Mouse (Mus musculus) intestine, postnatal 0 days (tissue): ENCODE results near the gene Olfr480. TPM values are rescaled to one million over a fixed set of nuclear protein-coding genes. Genes with fewer than 3 reads are reported as not detected.

Experiments
- ATAC-seq: fragments of 200-750 bp; cut with Nextera tagmentation; 2 replicates; pipeline ENCODE4 v1.8.0; 2017; ENCODE audit warnings: mild to moderate bottlenecking, moderate TSS enrichment, moderate library complexity
- H3K27ac ChIP-seq: fragments of 300-500 bp; sonication (generic); 2 replicates; pipeline ENCODE4 v1.5.1; 2014; ENCODE audit warnings: mild to moderate bottlenecking, low read depth, low read length, moderate library complexity
- H3K27me3 ChIP-seq: fragments of 300-500 bp; sonication (generic); replicated peaks from 2 replicates; pipeline ENCODE4 v1.6.1; 2014; ENCODE audit warnings: low read length, mixed read lengths; ENCODE audit not compliant: control insufficient read depth, insufficient read depth
- H3K36me3 ChIP-seq: fragments of 300-500 bp; sonication (generic); 2 replicates; pipeline ENCODE4 v1.6.1; 2014; ENCODE audit warnings: mild to moderate bottlenecking, moderate library complexity; ENCODE audit not compliant: control insufficient read depth, insufficient read depth
- H3K4me1 ChIP-seq: fragments of 300-500 bp; sonication (generic); replicated peaks from 2 replicates; pipeline ENCODE4 v1.6.1; 2014; ENCODE audit warnings: antibody characterized with exemption, low read length, mixed read lengths; ENCODE audit not compliant: control insufficient read depth, insufficient read depth
- H3K4me2 ChIP-seq: fragments of 300-500 bp; sonication (generic); replicated peaks from 2 replicates; pipeline ENCODE4 v1.6.1; 2014; ENCODE audit warnings: low read depth, mild to moderate bottlenecking, moderate library complexity
- H3K4me3 ChIP-seq: fragments of 300-500 bp; sonication (generic); 2 replicates; pipeline ENCODE4 v1.5.1; 2014; ENCODE audit warnings: low read depth, low read length
- H3K9ac ChIP-seq: fragments of 300-500 bp; sonication (generic); 2 replicates; pipeline ENCODE4 v1.6.1; 2014; ENCODE audit warnings: mild to moderate bottlenecking, low read depth, low read length
- H3K9me3 ChIP-seq: fragments of 300-500 bp; sonication (generic); 2 replicates; pipeline ENCODE4 v1.6.1; 2016; ENCODE audit warnings: mixed run types; ENCODE audit not compliant: control insufficient read depth
- CTCF ChIP-seq: sonication (generic); IDR thresholded peaks from 2 replicates; pipeline ENCODE4 v1.5.1; 2016; ENCODE audit warnings: low read depth, mild to moderate bottlenecking, control low read depth, antibody characterized with exemption, moderate library complexity
- WGBS: fragments of 180-500 bp; shearing (Covaris S2); extraction: QIAGEN DNeasy Blood & Tissue Kit; methylation state at CpG from one replicate; pipeline ENCODE4 v1.1.7; 2014; 5-methylcytosine and 5-hydroxymethylcytosine counted together
- polyA plus RNA-seq: library from polyadenylated mRNA; unstranded; fragments of >200 nt; fragmentation: Nextera tagmentation; extraction: Ambion mirVana; gene quantifications from 2 replicates; pipeline ENCODE4 v1.2.1, GENCODE M21; 2015

Gene Olfr480
- polyA plus RNA-seq, result not detected in 2 replicates

DNA sequence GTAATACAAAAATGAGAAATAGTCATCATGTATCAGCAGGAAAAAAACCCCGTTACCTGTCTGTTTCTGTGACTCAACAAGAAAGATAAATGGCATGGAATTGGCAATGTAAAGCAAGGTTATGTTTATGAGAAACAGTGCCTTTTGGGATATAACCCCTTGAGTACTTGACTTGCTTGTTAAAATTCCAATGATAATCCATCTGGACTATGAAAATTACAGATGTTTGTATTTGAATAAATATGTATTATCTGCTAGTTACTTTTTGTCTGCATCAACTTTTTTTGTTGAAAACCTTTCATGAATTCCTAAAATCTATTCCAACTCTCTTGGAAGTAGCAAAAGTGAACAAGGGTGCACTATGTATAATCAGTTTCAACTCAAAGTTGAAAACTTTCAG lies at the start of gene Olfr480:
TSS of gene Olfr480 (minus strand) at position 101 of the 400 bp plus-strand sequence.
- H3K27ac ChIP-seq, result no peak within 1 kb of the TSS
- TF ChIP-seq CTCF, result no peak
- H3K4me3 ChIP-seq, result no peak within 1 kb of the TSS
- H3K36me3 ChIP-seq, result no peaks in the 10 kb centered on the region
- H3K27me3 ChIP-seq, result no peaks in the 10 kb centered on the region
- H3K4me1 ChIP-seq, result no peaks in the 10 kb centered on the region
- no peak within 1 kb of the TSS for H3K9ac ChIP-seq
- WGBS, result 76% methylated on average over 1 of the region's 1 CpGs
- no peaks in the 10 kb centered on the region for H3K9me3 ChIP-seq
- no peak for ATAC-seq
- no peak within 1 kb of the TSS for H3K4me2 ChIP-seq

DNA sequence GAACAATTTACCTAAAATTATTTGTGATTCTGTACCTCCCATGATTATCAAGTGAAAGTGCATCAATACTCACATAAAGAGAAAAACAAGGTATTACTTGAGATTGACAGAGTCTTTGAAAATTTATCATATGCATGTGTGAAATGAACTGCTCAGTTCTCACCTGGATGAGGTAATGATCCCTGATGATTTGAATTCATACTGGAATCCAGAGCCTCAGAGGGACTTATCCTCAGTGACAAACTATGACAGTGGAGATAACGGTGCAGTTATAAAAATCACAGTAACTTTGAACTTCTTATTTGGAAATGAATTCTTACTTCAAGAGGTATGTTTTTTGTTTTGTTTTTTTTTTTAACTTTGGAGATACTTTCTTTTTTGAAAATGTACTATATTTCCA lies 33.4 kb upstream of the Olfr480 start, which contains the start of gene Olfr483:
TSS of gene Olfr483 (plus strand) at position 301 of the 400 bp plus-strand sequence.
- H3K4me3 ChIP-seq, result no peak within 1 kb of the TSS
- no peak within 1 kb of the TSS for H3K27ac ChIP-seq
- H3K9me3 ChIP-seq, result no peaks in the 10 kb centered on the region
- H3K36me3 ChIP-seq, result no peaks in the 10 kb centered on the region
- H3K4me2 ChIP-seq, result no peak within 1 kb of the TSS
- 82% methylated on average over 1 of the region's 1 CpGs for whole genome bisulfite sequencing
- no peak within 1 kb of the TSS for H3K9ac ChIP-seq
- TF ChIP-seq CTCF, result no peak
- no peaks in the 10 kb centered on the region for H3K4me1 ChIP-seq
- H3K27me3 ChIP-seq, result no peaks in the 10 kb centered on the region
- no peak for ATAC-seq

DNA sequence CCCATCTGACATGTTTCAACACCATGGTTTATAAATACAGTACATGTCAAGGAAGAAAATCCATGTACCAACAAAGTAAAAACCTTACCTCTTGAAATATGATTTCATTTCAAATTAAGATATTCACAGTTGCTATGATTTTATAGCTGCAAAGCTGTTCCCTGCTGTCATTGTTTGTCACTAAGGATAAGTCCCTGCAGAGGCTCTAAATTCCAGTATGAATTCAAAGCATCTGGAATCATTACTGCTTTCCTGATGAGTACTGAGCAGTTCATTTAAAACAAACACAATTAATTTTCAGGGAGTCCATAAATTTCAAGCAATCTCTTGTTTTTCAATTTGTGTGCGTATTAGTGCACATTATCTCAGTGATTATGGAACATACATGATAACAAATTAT lies 30.3 kb upstream of the Olfr480 start, which contains the start of gene Olfr482:
TSS of gene Olfr482 (minus strand) at position 101 of the 400 bp plus-strand sequence.
- ATAC-seq, result no peak
- WGBS, result 42% methylated on average over 1 of the region's 1 CpGs

DNA sequence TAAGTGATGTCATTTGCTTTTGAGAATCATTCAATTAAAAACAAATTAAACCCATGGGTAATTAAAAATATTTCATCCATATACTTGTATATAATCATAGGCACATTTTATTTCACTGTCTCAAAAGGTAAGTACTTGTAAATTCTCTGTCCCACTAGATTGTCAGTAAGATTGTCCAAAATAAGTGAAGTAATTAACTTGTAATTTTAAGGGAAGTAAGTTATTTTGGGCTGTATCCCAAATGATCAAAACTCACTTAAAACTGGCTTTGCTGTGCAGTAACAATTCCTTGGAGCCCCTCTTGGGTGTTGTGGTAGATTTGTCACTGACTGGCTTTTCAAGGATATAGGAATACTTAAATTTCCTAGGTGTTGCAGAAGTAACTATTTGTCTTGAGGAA lies 12.4 kb upstream of the Olfr480 start, which contains the start of gene Olfr481:
TSS of gene Olfr481 (plus strand) at position 301 of the 400 bp plus-strand sequence.
- no peaks in the 10 kb centered on the region for H3K4me1 ChIP-seq
- no peaks in the 10 kb centered on the region for H3K27me3 ChIP-seq
- no peaks in the 10 kb centered on the region for H3K36me3 ChIP-seq
- H3K4me2 ChIP-seq, result no peak within 1 kb of the TSS
- no peaks in the 10 kb centered on the region for H3K9me3 ChIP-seq
- TF ChIP-seq CTCF, result no peak
- ATAC-seq, result no peak
- no peak within 1 kb of the TSS for H3K9ac ChIP-seq
- H3K27ac ChIP-seq, result no peak within 1 kb of the TSS
- H3K4me3 ChIP-seq, result no peak within 1 kb of the TSS

More for the DNA sequence above, 30.3 kb upstream of the Olfr480 start, which contains the start of gene Olfr482:
- TF ChIP-seq CTCF, result no peak
- Histone ChIP-seq H3K4me2 (no peak within 1 kb of the TSS), H3K27me3 (no peaks in the 10 kb centered on the region), H3K36me3 (no peaks in the 10 kb centered on the region), H3K9ac (no peak within 1 kb of the TSS), H3K4me1 (no peaks in the 10 kb centered on the region), H3K27ac (no peak within 1 kb of the TSS), H3K4me3 (no peak within 1 kb of the TSS), H3K9me3 (no peaks in the 10 kb centered on the region)

DNA sequence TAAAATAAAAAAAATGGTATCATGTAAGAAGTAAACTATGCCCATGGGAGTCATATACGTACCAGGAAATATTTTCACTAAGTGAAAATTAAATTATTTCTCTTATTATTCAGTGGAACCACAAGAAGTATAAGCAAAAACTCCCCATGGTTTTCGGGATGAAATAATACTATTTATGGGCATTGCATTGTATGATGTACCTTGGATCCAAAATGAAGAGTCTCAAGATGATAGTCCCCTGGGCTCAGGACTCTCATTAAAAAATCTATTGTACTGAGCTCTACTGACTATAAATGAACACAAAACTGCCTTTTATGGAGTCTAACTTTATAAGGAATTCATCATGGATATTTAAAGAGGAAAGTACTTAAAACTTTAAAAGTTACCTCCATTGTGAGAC lies 16.8 kb downstream of the Olfr480 start, which contains the start of gene Olfr479:
TSS of gene Olfr479 (plus strand) at position 301 of the 400 bp plus-strand sequence.
- TF ChIP-seq CTCF, result no peak
- H3K27ac ChIP-seq, result no peak within 1 kb of the TSS
- H3K9ac ChIP-seq, result no peak within 1 kb of the TSS
- H3K4me3 ChIP-seq, result no peak within 1 kb of the TSS
- no peaks in the 10 kb centered on the region for H3K9me3 ChIP-seq
- no peaks in the 10 kb centered on the region for H3K36me3 ChIP-seq
- H3K27me3 ChIP-seq, result no peaks in the 10 kb centered on the region
- H3K4me1 ChIP-seq, result no peaks in the 10 kb centered on the region
- H3K4me2 ChIP-seq, result no peak within 1 kb of the TSS
- 82% methylated on average over 2 of the region's 2 CpGs for WGBS
- ATAC-seq, result no peak

DNA sequence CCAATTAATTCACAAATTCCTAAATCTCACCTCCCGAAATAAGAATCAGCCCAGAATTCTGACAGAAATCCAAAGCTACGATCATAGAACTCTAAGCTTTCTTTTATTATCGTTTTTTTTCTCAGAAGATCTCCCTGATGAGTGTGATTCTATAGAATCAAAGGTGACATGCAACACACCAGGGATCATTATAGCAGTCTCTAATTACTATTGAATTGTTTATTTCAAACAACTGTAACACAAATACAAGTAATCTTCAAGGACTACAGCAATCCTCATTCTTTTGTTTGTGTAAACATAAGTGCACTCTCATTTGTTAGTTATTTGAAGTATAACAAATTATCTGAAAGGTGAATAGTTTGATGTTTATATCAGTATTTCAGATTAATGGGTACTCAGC lies 33.3 kb downstream of the Olfr480 start, which contains the start of gene Olfr478:
TSS of gene Olfr478 (minus strand) at position 101 of the 400 bp plus-strand sequence.
- no peaks in the 10 kb centered on the region for H3K36me3 ChIP-seq
- ATAC-seq, result no peak
- no peak within 1 kb of the TSS for H3K27ac ChIP-seq
- no peak for TF ChIP-seq CTCF
- H3K27me3 ChIP-seq, result no peaks in the 10 kb centered on the region
- no peak within 1 kb of the TSS for H3K9ac ChIP-seq
- WGBS, result 79% methylated on average over 3 of the region's 3 CpGs
- no peak within 1 kb of the TSS for H3K4me2 ChIP-seq
- no peaks in the 10 kb centered on the region for H3K4me1 ChIP-seq
- no peaks in the 10 kb centered on the region for H3K9me3 ChIP-seq
- no peak within 1 kb of the TSS for H3K4me3 ChIP-seq

Other genes with a start within 250 kb of the Olfr480 start
- not detected in 2 replicates for gene Olfr469, start 241.8 kb downstream of the Olfr480 start, polyA plus RNA-seq
- gene Olfr470, start 219.9 kb downstream of the Olfr480 start, polyA plus RNA-seq, result not detected in 2 replicates
- gene Olfr472, start 169.4 kb downstream of the Olfr480 start, polyA plus RNA-seq, result not detected in 2 replicates
- gene Olfr473, start 136.9 kb downstream of the Olfr480 start, polyA plus RNA-seq, result not detected in 2 replicates
- gene Olfr474, start 112.7 kb downstream of the Olfr480 start, polyA plus RNA-seq, result not detected in 2 replicates
- not detected in 2 replicates for gene Olfr476, start 102.5 kb downstream of the Olfr480 start, polyA plus RNA-seq
- gene Olfr477, start 80.7 kb downstream of the Olfr480 start, polyA plus RNA-seq, result not detected in 2 replicates
- gene Olfr478, start 33.4 kb downstream of the Olfr480 start, polyA plus RNA-seq, result not detected in 2 replicates
- not detected in 2 replicates for gene Olfr479, start 16.7 kb downstream of the Olfr480 start, polyA plus RNA-seq
- not detected in 2 replicates for gene Olfr481, start 12.5 kb upstream of the Olfr480 start, polyA plus RNA-seq
- 0.08 and 0.10 TPM in 2 replicates for gene Olfr482, start 30.2 kb upstream of the Olfr480 start, polyA plus RNA-seq
- not detected in 2 replicates for gene Olfr483, start 33.5 kb upstream of the Olfr480 start, polyA plus RNA-seq
- gene Olfr484, start 60.1 kb upstream of the Olfr480 start, polyA plus RNA-seq, result not detected in 2 replicates
- not detected in 2 replicates for gene Olfr485, start 92.5 kb upstream of the Olfr480 start, polyA plus RNA-seq
- not detected in 2 replicates for gene Olfr486, start 105.4 kb upstream of the Olfr480 start, polyA plus RNA-seq
- not detected in 2 replicates for gene Olfr487, start 147.3 kb upstream of the Olfr480 start, polyA plus RNA-seq
- gene Olfr488, start 191.0 kb upstream of the Olfr480 start, polyA plus RNA-seq, result not detected in 2 replicates
- not detected in 2 replicates for gene Olfr490, start 221.6 kb upstream of the Olfr480 start, polyA plus RNA-seq
- not detected in 2 replicates for gene Olfr491, start 246.1 kb upstream of the Olfr480 start, polyA plus RNA-seq